Mouse (Mus musculus) CH12.LX (cell line): ENCODE results near the gene Ctdspl.

Experiments
- CTCF ChIP-seq, 2 experiments: IDR thresholded peaks in 1 of 2; conservative IDR thresholded peaks in 1 of 2; 2 replicates each; pipeline ENCODE4 v1.5.1; 2011 to 2012; ENCODE audit warnings: low read depth in 2 of 2, low read length in 2 of 2, improper control_type of control experiment in 1 of 2, inconsistent platforms in 1 of 2, mild to moderate bottlenecking in 1 of 2, moderate library complexity in 1 of 2
- NRF1 ChIP-seq: IDR thresholded peaks from 2 replicates; pipeline ENCODE4 v1.6.1; 2014; ENCODE audit warnings: low read depth, mild to moderate bottlenecking, inconsistent platforms, low read length, improper control_type of control experiment, moderate library complexity
- POLR2A ChIP-seq: IDR thresholded peaks from 2 replicates; pipeline ENCODE4 v1.6.1; 2011; ENCODE audit warnings: low read depth, mild to moderate bottlenecking, improper control_type of control experiment, low read length
- RAD21 ChIP-seq: IDR thresholded peaks from 2 replicates; pipeline ENCODE4 v1.6.1; 2011; ENCODE audit warnings: low read depth, mild to moderate bottlenecking, low read length, improper control_type of control experiment, moderate library complexity
- RCOR1 ChIP-seq: conservative IDR thresholded peaks from 2 replicates; pipeline ENCODE4 v1.6.1; 2012; ENCODE audit warnings: low read depth, mild to moderate bottlenecking, inconsistent platforms, low read length, improper control_type of control experiment
- UBTF ChIP-seq: IDR thresholded peaks from 2 replicates; pipeline ENCODE4 v1.6.1; 2012; ENCODE audit warnings: low read depth, mild to moderate bottlenecking, inconsistent platforms, low read length, improper control_type of control experiment, moderate library complexity
- ZMIZ1 ChIP-seq: IDR thresholded peaks from 2 replicates; pipeline ENCODE4 v1.6.1; 2012; ENCODE audit warnings: low read depth, mild to moderate bottlenecking, inconsistent platforms, low read length, improper control_type of control experiment

GRCm38 (mm10) chr9:118928007-118928406, 1.8 kb downstream of the Ctdspl start:
- no peak for TF ChIP-seq CTCF (conservative IDR thresholded peaks at IDR 0.05 in 1 of 2, IDR thresholded peaks at IDR 0.05 in 1 of 2; ENCODE audit: low read depth in 2 of 2, low read length in 2 of 2)
- no peak for TF ChIP-seq UBTF
- no peak for TF ChIP-seq ZMIZ1
- TF ChIP-seq NRF1 = no peak
- no peak for TF ChIP-seq RAD21
- no peak for TF ChIP-seq POLR2A
- no peak for TF ChIP-seq RCOR1
